Mouse (Mus musculus) hindbrain, embryonic 11.5 days (tissue): Measurements from ENCODE around the gene Cdc42bpb. TPM values are rescaled to one million over a fixed set of nuclear protein-coding genes. Genes with fewer than 3 reads are reported as not detected.

Experiments
- ATAC-seq: fragments of 200-750 bp; cut with Nextera tagmentation; 2 replicates; pipeline ENCODE4 v1.8.0; 2017; ENCODE audit warnings: mild to moderate bottlenecking, moderate TSS enrichment, moderate library complexity; ENCODE audit not compliant: low FRiP score
- DNase-seq: peaks from one replicate; pipeline ENCODE4 v3.0.0-alpha.2; 2015; ENCODE audit warnings: low spot score
- H3K27ac ChIP-seq: fragments of 300-500 bp; sonication (generic); 2 replicates; pipeline ENCODE4 v1.5.1; 2014; ENCODE audit warnings: mild to moderate bottlenecking, low read depth, low read length
- H3K27me3 ChIP-seq: fragments of 300-500 bp; sonication (generic); 2 replicates; pipeline ENCODE4 v1.6.1; 2014; ENCODE audit warnings: mild to moderate bottlenecking, low read length, moderate library complexity, mixed read lengths; ENCODE audit not compliant: control insufficient read depth, insufficient read depth
- H3K36me3 ChIP-seq: fragments of 300-500 bp; sonication (generic); 2 replicates; pipeline ENCODE4 v1.6.1; 2014; ENCODE audit warnings: mild to moderate bottlenecking, low read length, moderate library complexity, mixed read lengths; ENCODE audit not compliant: control insufficient read depth, insufficient read depth
- H3K4me1 ChIP-seq: fragments of 300-500 bp; sonication (generic); replicated peaks from 2 replicates; pipeline ENCODE4 v1.6.1; 2014; ENCODE audit warnings: low read length, mixed read lengths; ENCODE audit not compliant: control insufficient read depth, insufficient read depth
- H3K4me2 ChIP-seq: fragments of 300-500 bp; sonication (generic); replicated peaks from 2 replicates; pipeline ENCODE4 v1.6.1; 2014; ENCODE audit warnings: mild to moderate bottlenecking, low read depth, low read length
- H3K4me3 ChIP-seq: fragments of 300-500 bp; sonication (generic); 2 replicates; pipeline ENCODE4 v1.5.1; 2014; ENCODE audit warnings: low read depth, low read length
- H3K9ac ChIP-seq: fragments of 300-500 bp; sonication (generic); 2 replicates; pipeline ENCODE4 v1.6.1; 2014; ENCODE audit warnings: low read depth, low read length
- H3K9me3 ChIP-seq: fragments of 300-500 bp; sonication (generic); 2 replicates; pipeline ENCODE4 v1.6.1; 2016; ENCODE audit warnings: low read length; ENCODE audit not compliant: control insufficient read depth
- WGBS: fragments of 180-500 bp; shearing (Covaris S2); extraction: QIAGEN DNeasy Blood & Tissue Kit; methylation state at CpG from one replicate; pipeline ENCODE4 v1.1.7; 2014; 5-methylcytosine and 5-hydroxymethylcytosine counted together
- polyA plus RNA-seq: library from polyadenylated mRNA; unstranded; fragments of >200 nt; fragmentation: Nextera tagmentation; extraction: Ambion mirVana; gene quantifications from 2 replicates; pipeline ENCODE4 v1.2.1, GENCODE M21; 2014

Cdc42bpb gene
- polyA plus RNA-seq, 1 experiment from 2014 or later = 31.9 TPM

DNA sequence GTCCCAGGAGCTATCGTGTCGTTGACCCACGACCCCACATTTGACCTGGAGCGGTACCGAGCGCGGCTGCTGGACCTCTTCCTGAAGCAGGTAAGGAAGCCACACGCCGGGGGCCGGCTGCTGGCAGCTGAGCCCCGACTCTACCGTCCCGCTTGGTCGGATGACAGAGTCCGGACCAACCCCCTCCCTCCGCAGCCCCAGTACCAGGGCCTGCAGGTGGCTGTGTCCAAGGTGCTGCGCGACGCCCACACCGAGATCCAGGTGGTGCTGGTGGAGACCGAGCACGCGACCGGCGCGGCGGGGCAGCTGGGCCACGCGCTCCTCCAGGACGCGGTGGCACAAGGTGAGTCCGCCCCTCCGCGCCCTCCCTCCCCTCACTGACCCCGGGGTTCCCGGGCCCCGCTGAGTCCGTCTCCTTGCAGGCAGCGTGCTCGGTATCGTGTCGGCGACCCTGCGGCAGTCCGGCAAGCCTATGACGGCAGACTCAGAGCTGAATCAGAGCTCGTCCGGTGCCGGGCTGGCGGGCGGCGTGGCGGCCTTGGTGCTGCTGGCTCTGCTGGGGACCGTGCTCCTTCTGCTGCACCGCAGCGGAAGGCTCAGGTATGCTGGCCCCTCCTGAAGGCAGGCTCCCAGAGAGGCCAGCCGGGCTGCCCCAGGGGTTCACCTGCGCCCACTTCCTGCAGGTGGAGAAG lies 102.2 kb downstream of the Cdc42bpb start:
- whole genome bisulfite sequencing = under 1% methylated on average over 53 of the region's 58 CpGs
- Histone ChIP-seq H3K27me3 (peaks cover 68% of the 10 kb centered on the region), H3K36me3 (no peaks in the 10 kb centered on the region), H3K27ac (no peak overlapping the region), H3K4me2 (peak overlapping the region; percentile 69), H3K4me3 (peak overlapping the region; percentile 35), H3K9me3 (no peaks in the 10 kb centered on the region), H3K4me1 (peaks cover 15% of the 10 kb centered on the region), H3K9ac (peak overlapping the region; percentile 31; the same call in 1 of the 2 replicates)
- no peak for ATAC-seq
- DNase-seq = peak; percentile 44

- Histone ChIP-seq H3K27me3 (peaks cover 75% of the 10 kb centered on the region), H3K9ac (peak overlapping the region; percentile 31; the same call in 1 of the 2 replicates), H3K27ac (no peak overlapping the region), H3K9me3 (no peaks in the 10 kb centered on the region), H3K4me1 (peaks cover 15% of the 10 kb centered on the region), H3K4me2 (peak overlapping the region; percentile 69), H3K36me3 (no peaks in the 10 kb centered on the region), H3K4me3 (peak overlapping the region; percentile 35)
- WGBS = 3% methylated on average over 80 of the region's 80 CpGs
- no peak for ATAC-seq
- peak; percentile 40 for DNase-seq
These were observed 102.9 kb downstream of the Cdc42bpb start for GRCm38 (mm10) chr12:111274447-111275149.

DNA sequence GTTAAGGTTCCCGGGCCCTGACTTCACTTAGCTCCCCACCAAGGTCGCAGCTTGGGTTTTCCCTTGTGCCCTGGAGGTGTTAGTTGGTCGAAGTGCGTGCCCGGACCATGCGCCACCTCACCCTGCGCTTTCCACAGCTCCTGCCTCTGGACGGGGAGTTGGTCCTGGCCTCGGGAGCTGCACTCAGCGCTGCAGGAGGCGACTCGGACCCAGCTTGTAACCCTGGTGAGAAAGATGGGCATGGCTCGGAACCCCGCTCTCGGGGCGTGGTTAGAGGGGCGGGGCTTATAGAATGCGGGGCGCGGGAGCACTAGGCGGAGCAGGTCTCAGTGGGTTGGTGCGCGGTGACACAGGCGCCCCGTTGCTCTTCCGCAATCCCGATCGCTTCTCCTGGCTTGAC lies 103.5 kb downstream of the Cdc42bpb start:
- no peak overlapping the region for H3K27ac ChIP-seq
- no peaks in the 10 kb centered on the region for H3K36me3 ChIP-seq
- peaks cover 77% of the 10 kb centered on the region for H3K27me3 ChIP-seq
- ATAC-seq (no peak), DNase-seq (peak; percentile 38)
- no peaks in the 10 kb centered on the region for H3K9me3 ChIP-seq
- no peak overlapping the region for H3K9ac ChIP-seq
- 4% methylated on average over 28 of the region's 28 CpGs for WGBS
- peaks cover 15% of the 10 kb centered on the region for H3K4me1 ChIP-seq
- H3K4me3 ChIP-seq = peak overlapping the region; percentile 35
- peak overlapping the region; percentile 69 for H3K4me2 ChIP-seq

DNA sequence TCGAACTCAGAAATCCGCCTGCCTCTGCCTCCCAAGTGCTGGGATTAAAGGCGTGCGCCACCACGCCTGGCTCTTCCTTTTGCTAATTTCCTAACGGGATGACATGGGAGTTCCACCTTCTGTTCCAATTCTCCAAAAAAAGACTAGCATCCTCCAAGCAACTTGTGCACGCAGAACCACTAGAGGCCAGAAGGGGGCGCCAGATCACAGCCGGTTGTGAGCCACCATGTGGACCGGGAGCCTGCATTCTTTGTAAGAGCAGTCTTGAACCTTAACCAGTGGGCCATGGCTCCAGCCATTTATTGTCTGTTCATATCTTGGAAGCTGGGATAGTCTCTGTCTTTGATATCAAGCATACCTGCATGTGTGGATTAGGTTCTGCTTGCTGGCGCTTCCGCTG lies 105.1 kb downstream of the Cdc42bpb start:
- WGBS = 17% methylated on average over 12 of the region's 12 CpGs
- H3K9me3 ChIP-seq = no peaks in the 10 kb centered on the region
- no peaks in the 10 kb centered on the region for H3K36me3 ChIP-seq
- H3K4me1 ChIP-seq = peaks cover 15% of the 10 kb centered on the region
- no peak overlapping the region for H3K4me2 ChIP-seq
- H3K27me3 ChIP-seq = peaks cover 77% of the 10 kb centered on the region
- no peak overlapping the region for H3K9ac ChIP-seq
- no peak overlapping the region for H3K4me3 ChIP-seq
- ATAC-seq (no peak), DNase-seq (peak; percentile 89)
- no peak overlapping the region for H3K27ac ChIP-seq

DNA sequence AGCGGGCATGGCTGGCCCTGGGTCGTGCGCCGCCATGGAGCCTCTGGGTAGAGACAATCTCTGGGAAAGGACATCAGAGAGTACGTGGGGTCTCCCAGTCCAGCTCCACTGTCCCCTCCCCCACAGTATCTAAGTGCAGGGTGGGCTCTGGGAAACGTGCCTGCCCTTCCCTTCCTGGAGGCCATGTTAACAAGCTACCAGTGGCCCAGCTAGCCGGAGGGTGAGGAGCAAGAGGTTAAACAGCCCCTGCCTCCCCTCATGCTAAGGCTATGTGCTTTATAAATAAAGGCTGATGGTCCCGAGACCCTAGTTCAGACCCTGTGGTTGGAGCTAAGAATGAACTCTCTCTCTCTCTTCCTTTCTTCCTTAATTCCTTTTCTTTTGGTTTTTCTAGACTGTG lies 105.6 kb downstream of the Cdc42bpb start:
- H3K4me1 ChIP-seq = peaks cover 15% of the 10 kb centered on the region
- no peak overlapping the region for H3K27ac ChIP-seq
- no peak overlapping the region for H3K9ac ChIP-seq
- WGBS = 27% methylated on average over 8 of the region's 8 CpGs
- H3K4me3 ChIP-seq = 0 out of 2 replicates have a peak overlapping the region, but pooled peaks have one; percentile 2
- no peak for ATAC-seq
- no peaks in the 10 kb centered on the region for H3K9me3 ChIP-seq
- no peaks in the 10 kb centered on the region for H3K36me3 ChIP-seq
- no peak for DNase-seq
- peaks cover 75% of the 10 kb centered on the region for H3K27me3 ChIP-seq
- H3K4me2 ChIP-seq = no peak overlapping the region

DNA sequence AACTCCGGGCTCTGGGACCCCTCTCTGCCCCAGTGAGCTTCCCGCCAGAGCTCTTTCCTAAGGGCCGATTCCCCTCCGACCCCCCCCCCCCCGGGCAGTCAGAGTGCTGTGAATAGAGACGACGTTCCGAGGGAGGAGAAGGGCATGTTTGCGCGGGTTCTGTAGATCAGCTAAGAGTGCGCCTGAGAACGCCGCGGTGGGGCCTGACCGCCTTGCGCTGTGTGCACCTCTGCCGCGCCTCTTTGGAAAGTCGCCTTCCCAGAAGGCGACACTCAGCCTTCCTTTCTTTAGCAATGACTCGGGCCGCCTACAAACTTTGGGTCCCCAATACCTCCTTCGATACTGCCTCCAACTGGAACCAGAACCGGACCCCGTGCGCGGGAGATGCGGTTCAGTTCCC lies 106.1 kb downstream of the Cdc42bpb start:
- no peak overlapping the region for H3K27ac ChIP-seq
- no peak overlapping the region for H3K4me2 ChIP-seq
- peaks cover 15% of the 10 kb centered on the region for H3K4me1 ChIP-seq
- 8% methylated on average over 25 of the region's 28 CpGs for WGBS
- ATAC-seq (no peak), DNase-seq (no peak)
- H3K4me3 ChIP-seq = 0 out of 2 replicates have a peak overlapping the region, but pooled peaks have one; percentile 2
- H3K9me3 ChIP-seq = no peaks in the 10 kb centered on the region
- no peaks in the 10 kb centered on the region for H3K36me3 ChIP-seq
- no peak overlapping the region for H3K9ac ChIP-seq
- H3K27me3 ChIP-seq = peaks cover 69% of the 10 kb centered on the region

DNA sequence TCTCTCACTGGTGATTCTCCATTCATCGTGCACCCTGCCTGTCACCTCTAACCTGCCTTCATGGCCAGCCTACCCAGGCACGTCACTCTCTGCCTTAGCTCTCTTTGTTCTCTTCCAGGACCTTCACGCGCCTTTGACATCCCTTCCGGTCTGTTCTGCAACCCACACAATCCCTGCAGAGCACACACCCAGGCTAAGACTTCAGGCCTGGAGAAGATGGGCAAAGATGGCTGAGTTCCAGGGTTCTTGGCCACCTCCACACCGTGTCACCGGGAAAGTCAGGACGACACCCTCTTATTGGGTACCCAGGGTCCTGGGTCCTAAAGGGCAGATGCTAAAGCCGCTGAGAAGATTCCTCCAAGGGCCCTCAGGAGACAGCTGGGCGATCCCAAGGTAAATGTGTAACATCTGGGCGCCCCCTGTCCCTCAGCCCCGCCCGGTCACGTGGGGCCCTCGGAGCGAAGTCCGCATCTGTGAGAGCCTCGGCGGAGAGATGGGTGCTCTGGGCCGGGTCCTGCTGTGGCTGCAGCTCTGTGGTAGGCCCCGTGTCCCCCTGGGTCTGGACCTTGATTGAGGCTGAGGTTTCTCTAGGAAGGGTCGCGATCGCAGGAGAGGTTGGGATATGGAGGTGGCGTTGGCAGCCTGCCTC lies 106.8 kb downstream of the Cdc42bpb start, which contains the start of gene Amn:
Gene Amn (plus strand): TSS at position 467 of the 649 bp plus-strand sequence.
- DNase-seq (no peak), ATAC-seq (no peak)
- Histone ChIP-seq H3K9me3 (no peaks in the 10 kb centered on the region), H3K27ac (no peak within 1 kb of the TSS), H3K4me3 (0 out of 2 replicates have a peak within 1 kb of the TSS, but pooled peaks have one; percentile 2), H3K27me3 (peaks cover 63% of the 10 kb centered on the region), H3K9ac (no peak within 1 kb of the TSS), H3K4me2 (no peak within 1 kb of the TSS), H3K36me3 (no peaks in the 10 kb centered on the region), H3K4me1 (peaks cover 15% of the 10 kb centered on the region)
- 34% methylated on average over 25 of the region's 25 CpGs for WGBS

- Histone ChIP-seq H3K27me3 (peaks cover 33% of the 10 kb centered on the region), H3K36me3 (no peaks in the 10 kb centered on the region), H3K9ac (no peak overlapping the region), H3K27ac (no peak overlapping the region), H3K9me3 (no peaks in the 10 kb centered on the region), H3K4me2 (no peak overlapping the region), H3K4me3 (no peak overlapping the region), H3K4me1 (no peaks in the 10 kb centered on the region; the same call in 1 of the 2 replicates)
- WGBS = 76% methylated on average over 4 of the region's 4 CpGs
- no peak for ATAC-seq
- DNase-seq = no peak
These were observed 109.7 kb downstream of the Cdc42bpb start for GRCm38 (mm10) chr12:111267673-111268325.
